Mouse (Mus musculus) retina, postnatal 1 day (tissue): Measurements from ENCODE around the gene Cdk4.
A peak's percentile ranks its signal among the peaks of the same experiment; 100 is the strongest.
"Not testable (repeated sequence)": the region's sequence is repeated elsewhere in the genome, so short reads cannot be mapped to it uniquely, and the experiment has no call there.

Source experiments
- DNase-seq: peaks from one replicate; pipeline ENCODE4 v3.0.0-alpha.2; 2012

Gene Cdk4

DNA sequence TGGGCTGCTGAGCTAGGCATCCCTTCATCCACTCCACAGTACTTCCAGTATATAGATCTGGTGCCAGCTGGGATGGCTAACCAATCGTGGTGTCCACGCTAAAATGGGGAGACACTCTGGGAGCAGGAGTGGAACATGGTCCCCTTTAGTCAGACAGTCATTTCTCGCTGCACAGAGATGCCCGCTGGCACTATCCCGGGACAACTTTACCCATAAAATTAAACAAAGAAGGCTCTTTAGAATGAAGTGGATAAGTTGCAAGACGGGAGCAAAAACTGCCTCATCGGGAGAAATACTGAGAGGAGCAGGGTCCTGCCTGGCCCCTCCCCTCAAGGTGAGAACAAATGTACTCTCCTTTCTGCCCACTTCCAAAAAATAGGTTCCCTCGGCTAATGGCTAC lies 4.6 kb upstream of the Cdk4 start:
- no peak for DNase-seq

DNA sequence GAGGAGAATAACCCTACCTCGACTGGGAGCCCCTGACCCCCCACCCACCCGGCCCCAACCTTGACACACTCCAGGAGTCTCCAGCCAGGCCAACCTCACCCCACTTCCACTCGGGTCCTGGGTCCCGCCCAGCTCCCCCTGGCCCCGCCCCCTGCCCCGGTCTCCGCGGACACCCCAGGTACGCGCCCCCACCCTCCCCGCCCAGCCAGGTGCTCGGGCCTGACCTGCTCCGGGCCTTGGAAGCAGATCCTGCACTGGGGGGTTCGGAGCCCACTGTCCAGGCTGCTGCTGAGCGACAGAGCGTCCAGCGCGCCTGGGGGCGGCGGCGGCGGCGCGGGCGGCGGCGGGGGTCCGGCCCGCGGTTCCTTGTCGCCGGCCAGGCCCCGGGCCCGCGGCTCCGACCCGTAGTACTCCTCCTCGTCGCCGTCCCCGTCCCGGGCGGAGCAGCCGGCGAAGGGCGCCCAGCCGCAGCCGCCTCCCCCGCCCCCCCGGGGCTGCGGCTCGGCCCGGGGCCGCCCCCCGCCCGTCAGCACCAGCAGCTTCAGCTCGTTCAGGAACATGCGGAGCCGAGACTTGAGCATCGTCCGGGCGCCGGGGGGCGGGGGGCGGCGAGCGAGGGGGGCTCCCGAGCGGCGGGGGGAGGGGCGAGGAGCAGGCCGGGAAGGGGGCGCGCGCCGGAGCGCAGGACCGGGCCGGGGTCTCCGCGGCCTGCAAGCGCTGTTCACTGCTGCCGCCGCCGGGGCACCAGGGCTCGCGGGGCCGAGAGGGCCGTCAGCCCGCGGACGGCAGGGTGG lies 4.0 kb upstream of the Cdk4 start:
- peak; percentile 50 for DNase-seq

DNA sequence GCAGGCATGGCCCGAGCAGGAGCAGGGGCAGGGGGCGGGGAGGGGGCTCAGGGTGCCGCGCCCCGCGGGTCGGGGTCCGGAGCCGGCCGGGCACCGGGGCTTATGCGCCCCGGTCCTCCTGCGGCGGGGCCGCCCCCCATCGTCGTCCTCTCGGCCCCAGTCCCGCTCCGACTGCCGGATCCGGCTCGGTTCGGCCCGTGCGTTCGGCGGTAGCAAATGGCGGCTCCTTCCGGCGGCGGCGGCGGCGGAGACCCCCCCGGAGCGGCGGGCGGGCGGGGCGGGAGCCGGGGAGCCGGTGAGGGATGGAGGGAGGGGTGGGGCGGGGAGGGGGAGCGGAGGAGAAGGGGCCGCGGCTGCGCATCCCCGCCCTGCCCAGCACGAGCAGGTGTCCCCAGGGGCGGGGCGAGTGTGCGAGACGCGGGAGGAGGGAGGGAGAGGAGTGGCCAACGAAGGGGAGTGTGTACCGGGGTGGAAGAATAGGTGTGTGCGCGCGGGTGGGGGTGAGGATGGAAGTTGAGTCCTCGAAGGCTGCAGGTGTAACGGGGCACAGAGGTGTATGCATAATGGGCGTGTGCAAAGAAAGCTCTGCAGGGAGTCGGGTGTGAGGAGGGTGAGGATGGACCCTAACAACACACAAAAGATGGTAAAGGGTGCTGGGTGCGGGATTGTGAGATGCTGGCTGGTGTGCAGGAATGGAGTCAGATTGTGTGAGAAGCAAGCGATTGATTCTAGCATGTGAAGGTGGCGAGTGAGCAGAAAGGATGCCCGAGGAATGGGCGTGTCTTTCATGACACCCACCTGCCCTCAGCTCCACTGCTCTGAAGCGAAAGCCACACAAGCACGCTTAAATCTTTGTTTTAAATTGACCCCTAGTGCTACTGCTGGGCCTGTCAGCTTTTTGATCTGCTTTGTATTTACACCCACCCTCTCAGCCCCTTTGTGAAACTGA lies 3.1 kb upstream of the Cdk4 start, which contains the start of gene March9:
TSS of gene March9 (minus strand) at position 217 of the 949 bp plus-strand sequence.
- DNase-seq: peak; percentile 86

GRCm38 (mm10) chr10:127061085-127061484 lies 2.2 kb upstream of the Cdk4 start:
- DNase-seq: no peak

- no peak for DNase-seq
These were observed 1.8 kb upstream of the Cdk4 start for GRCm38 (mm10) chr10:127061513-127061912.

DNA sequence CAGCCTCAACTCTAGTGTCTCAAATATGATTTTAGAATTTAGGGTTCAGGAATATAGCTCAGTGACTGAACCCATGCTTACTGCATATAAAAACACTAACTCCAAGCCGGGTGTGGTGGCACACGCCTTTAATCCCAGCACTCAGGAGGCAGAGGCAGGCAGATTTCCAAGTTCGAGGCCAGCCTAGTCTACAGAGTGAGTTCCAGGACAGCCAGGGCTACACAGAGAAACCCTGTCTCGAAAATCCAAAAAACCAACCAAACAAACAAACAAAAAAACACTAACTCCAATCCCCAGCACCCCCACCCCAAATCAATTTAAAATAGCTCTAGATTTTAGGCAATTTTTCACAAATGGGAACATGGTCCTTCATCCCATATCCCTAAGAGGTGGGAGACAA lies 1.2 kb upstream of the Cdk4 start:
- DNase-seq: not testable (repeated sequence)

GRCm38 (mm10) chr10:127062503-127062902 lies 831 bp upstream of the Cdk4 start:
- DNase-seq: no peak

- DNase-seq: no peak
These were observed 858 bp downstream of the Cdk4 start for GRCm38 (mm10) chr10:127063913-127064870.

DNA sequence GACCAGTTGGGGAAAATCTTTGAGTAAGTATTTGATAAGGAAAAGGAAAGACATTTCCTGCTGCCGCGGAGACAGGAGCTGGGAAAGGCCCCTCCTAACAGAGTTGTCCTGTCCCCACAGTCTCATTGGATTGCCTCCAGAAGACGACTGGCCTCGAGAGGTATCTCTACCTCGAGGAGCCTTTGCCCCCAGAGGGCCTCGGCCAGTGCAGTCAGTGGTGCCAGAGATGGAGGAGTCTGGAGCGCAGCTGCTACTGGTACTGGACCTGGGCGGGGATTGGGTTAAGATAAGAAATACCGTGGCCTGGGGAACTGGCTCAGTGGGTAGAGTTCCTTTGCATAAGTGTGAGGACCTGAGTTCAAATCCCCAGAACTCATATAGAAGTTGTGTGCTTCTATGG lies 2.6 kb downstream of the Cdk4 start:
- DNase-seq: no peak

DNA sequence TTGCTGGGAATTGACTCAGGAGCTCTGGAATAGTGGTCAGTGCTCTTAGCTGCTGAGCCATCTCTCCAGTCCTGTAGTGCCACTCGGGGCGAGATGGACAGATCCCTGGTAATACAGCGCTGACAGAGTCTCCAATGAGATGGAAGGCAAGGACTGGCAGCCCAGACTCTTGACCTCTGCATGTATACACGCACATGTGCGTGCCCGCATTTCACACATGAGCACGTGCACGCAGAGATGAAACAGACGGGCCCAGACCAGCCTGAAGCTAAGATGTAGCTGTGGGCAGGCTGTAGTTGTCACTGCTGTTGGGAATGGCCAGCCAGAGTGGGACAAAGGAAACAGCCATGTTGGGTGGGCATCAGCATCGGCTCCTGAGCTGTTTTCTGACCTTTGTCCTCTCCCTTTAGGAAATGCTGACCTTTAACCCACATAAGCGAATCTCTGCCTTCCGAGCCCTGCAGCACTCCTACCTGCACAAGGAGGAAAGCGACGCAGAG lies 3.2 kb downstream of the Cdk4 start:
- no peak for DNase-seq

DNA sequence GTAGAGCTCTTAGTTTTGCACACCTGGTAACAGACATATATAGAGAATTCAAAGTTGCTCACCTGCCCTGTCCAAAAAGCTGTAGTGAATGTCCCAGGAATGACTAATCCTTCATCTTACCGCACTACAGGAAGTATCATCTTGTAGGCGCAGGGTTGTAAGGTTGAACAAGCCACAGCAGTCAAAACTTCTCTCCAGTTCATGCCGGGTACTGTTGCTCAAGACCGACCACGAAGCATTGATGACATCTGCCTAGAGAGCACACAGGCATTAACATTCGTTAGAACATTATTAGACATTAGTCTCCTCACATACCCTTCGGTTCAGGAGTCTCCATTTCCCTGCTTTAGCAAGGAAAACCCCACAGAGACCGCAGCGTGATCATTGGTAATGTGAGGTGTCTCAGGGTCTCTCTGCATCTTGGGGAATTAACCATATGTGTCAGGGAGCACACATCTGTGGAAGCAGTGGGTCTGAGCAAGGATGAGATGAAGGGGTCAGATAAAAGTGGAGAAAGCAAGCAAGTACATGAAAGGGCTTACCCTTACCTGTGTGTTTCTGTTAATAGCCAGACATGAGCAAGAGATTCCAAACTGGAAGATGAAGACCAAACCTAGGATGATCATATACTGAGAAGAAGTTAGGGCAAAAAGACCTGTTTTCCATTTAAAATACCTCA lies 5.2 kb downstream of the Cdk4 start:
- no peak for DNase-seq

DNA sequence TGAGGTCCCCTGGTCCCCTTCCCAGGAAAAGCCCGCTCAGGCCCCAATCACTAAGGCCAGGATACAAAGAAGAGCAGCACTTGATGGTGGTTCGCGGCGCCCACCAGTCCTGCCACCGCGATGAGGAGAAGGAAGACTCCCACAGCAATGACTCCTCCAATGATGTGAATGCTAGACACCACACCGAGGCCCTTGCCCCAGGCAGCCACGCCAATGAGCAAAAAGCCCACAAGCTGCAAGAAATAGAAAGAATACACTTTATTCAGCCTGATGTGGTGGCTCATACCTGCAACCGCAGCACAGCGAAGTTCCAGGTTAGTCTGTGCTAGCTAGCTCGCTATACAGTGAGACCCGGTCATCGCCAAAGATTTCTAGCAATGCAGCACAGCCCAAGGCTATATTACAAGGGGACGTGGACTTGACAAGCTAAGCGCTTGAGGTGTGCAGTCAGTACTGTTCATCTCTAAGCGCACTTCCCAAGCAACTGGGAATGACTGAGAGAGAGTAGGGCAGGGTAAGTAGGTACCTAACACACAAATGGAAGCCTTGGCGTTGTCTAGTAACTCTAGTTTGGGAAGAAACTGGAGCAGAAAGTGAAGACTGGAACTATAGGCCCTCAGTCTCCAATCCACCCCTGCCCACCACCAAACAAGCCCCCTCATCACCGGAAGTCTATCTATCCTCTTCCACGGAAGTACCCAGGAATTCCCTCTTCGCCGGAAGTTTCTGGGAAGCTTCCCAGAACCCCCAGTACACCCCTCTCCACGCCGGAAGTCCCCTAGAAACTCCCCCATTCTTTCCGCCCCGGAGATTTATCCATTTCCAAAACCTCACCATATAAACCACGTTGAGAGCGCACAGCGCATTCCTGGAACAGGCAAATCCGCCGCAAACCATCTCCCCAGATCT lies 6.2 kb downstream of the Cdk4 start:
- DNase-seq: no peak

DNA sequence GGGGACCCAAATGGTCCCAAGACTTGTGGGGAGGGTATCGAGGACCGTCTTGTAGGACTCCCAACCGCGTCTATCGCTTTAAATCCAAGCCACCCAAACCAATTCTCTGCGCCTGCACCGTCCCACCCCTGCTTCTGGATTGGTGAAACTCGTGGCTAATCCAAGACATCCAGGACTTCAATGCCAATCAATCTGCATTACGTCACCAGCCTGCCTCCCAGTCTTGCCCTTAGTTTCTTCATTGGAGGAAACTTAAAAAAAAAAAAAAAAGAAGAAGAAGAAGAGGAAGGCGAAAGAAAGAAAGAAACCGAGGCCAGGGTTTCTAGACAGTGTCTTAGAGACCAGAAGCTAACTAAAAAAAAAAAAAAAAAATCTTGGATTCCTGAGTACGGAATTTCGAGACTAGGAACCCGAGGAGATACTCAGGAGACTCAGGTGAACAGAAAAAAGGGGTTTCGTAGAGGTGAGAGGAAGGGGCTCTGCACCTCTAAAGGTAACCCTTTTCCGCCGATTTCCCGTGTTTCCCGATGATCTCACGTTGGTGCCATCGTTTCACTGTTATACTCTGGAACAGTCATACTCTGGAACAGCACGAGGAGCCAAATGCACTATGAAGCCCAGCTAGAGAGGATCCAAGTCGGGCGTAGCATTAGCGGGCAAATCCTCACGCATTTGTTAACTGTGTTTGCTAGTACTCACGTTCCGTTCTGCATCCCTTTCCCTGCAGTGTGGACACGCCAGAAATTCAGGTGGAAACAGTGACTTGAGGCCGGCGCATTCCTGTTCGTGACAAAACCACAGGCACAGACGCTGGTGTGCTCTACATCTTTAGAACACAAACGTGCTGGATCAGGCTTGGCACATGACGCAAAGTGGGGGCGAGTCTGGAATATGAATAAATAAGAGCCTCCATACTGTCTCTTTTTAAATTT lies 7.1 kb downstream of the Cdk4 start, which contains the start of gene Tspan31:
TSS of gene Tspan31 (minus strand) at position 75 of the 932 bp plus-strand sequence.
- DNase-seq: peak; percentile 97

DNA sequence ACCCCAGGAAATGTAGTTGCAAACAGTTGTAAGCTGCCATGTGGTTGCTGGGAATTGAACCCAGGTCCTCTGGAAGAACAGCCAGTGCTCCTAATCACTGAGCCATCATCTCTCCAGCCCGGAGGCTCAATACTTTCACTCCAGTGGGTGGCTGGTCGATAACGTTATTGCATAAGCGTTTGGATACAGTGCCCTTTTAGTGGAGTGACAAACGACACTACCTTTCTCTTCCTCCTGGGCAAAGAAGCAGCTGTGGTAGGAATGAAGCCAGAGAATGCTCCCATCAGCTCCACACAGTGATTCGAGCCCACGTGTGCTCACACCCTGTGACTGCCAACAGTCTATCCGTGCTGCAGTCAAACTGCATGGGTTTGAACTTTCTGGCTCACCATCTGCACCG lies 7.9 kb downstream of the Cdk4 start:
- DNase-seq: no peak

GRCm38 (mm10) chr10:127072270-127072669 lies 8.9 kb downstream of the Cdk4 start:
- not testable (repeated sequence) for DNase-seq

- DNase-seq: not testable (repeated sequence)
These were observed 9.6 kb downstream of the Cdk4 start for GRCm38 (mm10) chr10:127072969-127073368.

GRCm38 (mm10) chr10:127073981-127074380 lies 10.6 kb downstream of the Cdk4 start:
- DNase-seq: no peak

- no peak for DNase-seq
These were observed 11.7 kb downstream of the Cdk4 start, which contains the start of gene Agap2 for GRCm38 (mm10) chr10:127075080-127075479. TSS of gene Agap2 (plus strand) at chr10:127075284.

DNA sequence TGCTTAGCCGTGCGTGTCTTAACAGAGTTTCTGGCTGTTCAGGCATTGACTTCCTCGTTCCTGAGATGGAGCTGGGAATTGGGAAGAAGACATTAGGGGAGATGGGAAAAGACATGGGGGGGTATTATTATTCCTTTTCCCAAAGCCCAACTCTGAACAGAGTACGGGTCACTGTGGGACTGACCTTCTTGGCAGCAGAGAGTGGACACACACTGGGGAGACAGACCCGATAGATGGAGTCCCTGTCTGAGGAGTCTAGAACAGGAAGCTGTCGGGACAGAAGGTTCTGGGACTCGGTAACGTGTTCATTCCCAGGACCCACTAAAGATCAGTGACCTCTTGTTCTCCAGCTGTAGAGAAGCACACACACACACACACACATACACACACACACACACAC lies 12.3 kb downstream of the Cdk4 start:
- DNase-seq: no peak
